Mouse (Mus musculus) heart, postnatal 25 days (tissue): Measurements from ENCODE around the gene Cptp. TPM values are rescaled to one million over a fixed set of nuclear protein-coding genes. Genes with fewer than 3 reads are reported as not detected.

ENCODE experiments used
- DNase-seq: peaks from one replicate; pipeline ENCODE4 v3.0.0; 2022; ENCODE audit warnings: low spot score
- intact Hi-C: fragments of 180-260 bp; cut with DNase I; formaldehyde crosslinking; loops from one replicate; pipeline ENCODE4 v1.15.1; 2025
- microRNA-seq: library from miRNA; unstranded; fragments of <30 nt; microRNA quantifications from one replicate; pipeline ENCODE4 v1.2.0, GENCODE M21; 2022
- total RNA-seq, 2 experiments: library from RNA; stranded (reverse); gene quantifications; 2 replicates each; pipeline ENCODE4 v1.2.3; 2021

The Cptp gene
- total RNA-seq, 2 experiments from 2014 or later, result 8.1 to 10.5 TPM

- intact Hi-C loops, result no loop called here
- DNase-seq, result no peak
Measured at GRCm38 (mm10) chr4:155823443-155823842, 45.8 kb downstream of the Cptp start.

- DNase-seq, result no peak
- intact Hi-C loops, result no loop called here
Measured at GRCm38 (mm10) chr4:155821025-155821424, 48.2 kb downstream of the Cptp start.

GRCm38 (mm10) chr4:155817533-155817932 lies 51.7 kb downstream of the Cptp start:
- no peak for DNase-seq
- intact Hi-C loops, result no loop called here

Small RNA genes within 50 kb of the gene (microRNA-seq; reads per million reads assigned to microRNA genes)
- not detected for gene Gm22991

Other genes with a start within 250 kb of the Cptp start
- 10 to 100 TPM; 29.2 to 30.3 TPM for gene Cdk11b, start 244.6 kb downstream of the Cptp start, total RNA-seq
- gene Gm10563, start 224.0 kb downstream of the Cptp start, total RNA-seq, result not detected
- gene Mmp23, start 216.1 kb downstream of the Cptp start, total RNA-seq, result 1 to 10 TPM; 8.5 to 8.6 TPM
- 10 to 100 TPM; 23.0 to 28.0 TPM for gene Mib2, start 200.2 kb downstream of the Cptp start, total RNA-seq
- 1 to 10 TPM; 1.2 TPM for gene Fndc10, start 175.1 kb downstream of the Cptp start, total RNA-seq
- gene Ssu72, start 164.6 kb downstream of the Cptp start, total RNA-seq, result 10 to 100 TPM; 41.8 to 44.6 TPM
- gene Tmem240, start 134.6 kb downstream of the Cptp start, total RNA-seq, result under 1 TPM; 0.60 to 0.87 TPM
- 10 to 100 TPM; 49.6 to 50.3 TPM for gene Atad3a, start 108.3 kb downstream of the Cptp start, total RNA-seq
- 1 to 10 TPM; 7.9 to 9.4 TPM for gene Vwa1, start 94.7 kb downstream of the Cptp start, total RNA-seq
- under 1 TPM; 0.75 to 0.84 TPM for gene Tmem88b, start 83.6 kb downstream of the Cptp start, total RNA-seq
- not detected for gene Ankrd65, start 79.0 kb downstream of the Cptp start, total RNA-seq
- 10 to 100 TPM; 75.0 to 78.0 TPM for gene Mrpl20, start 66.6 kb downstream of the Cptp start, total RNA-seq
- gene Ccnl2, start 57.0 kb downstream of the Cptp start, total RNA-seq, result 10 to 100 TPM; 35.6 to 37.8 TPM
- gene Aurkaip1, start 38.2 kb downstream of the Cptp start, total RNA-seq, result 100 to 1,000 TPM; 108 to 109 TPM
- 10 to 100 TPM; 30.5 to 33.0 TPM for gene Mxra8, start 29.8 kb downstream of the Cptp start, total RNA-seq
- 10 to 100 TPM; 43.3 to 44.3 TPM for gene Dvl1, start 22.0 kb downstream of the Cptp start, total RNA-seq
- under 1 TPM; 0.14 to 0.26 TPM for gene Tas1r3, start 6.1 kb downstream of the Cptp start, total RNA-seq
- 10 to 100 TPM; 15.9 to 17.5 TPM for gene Ints11, start 106 bp upstream of the Cptp start, total RNA-seq
- gene Pusl1, start 22.3 kb upstream of the Cptp start, total RNA-seq, result 10 to 100 TPM; 12.8 to 13.8 TPM
- gene Acap3, start 22.4 kb upstream of the Cptp start, total RNA-seq, result 10 to 100 TPM; 11.7 to 18.0 TPM
- gene Ube2j2, start 74.4 kb upstream of the Cptp start, total RNA-seq, result 10 to 100 TPM; 50.7 to 60.2 TPM
- 10 to 100 TPM; 13.3 to 14.6 TPM for gene C1qtnf12, start 92.9 kb upstream of the Cptp start, total RNA-seq
- 1 to 10 TPM; 2.4 to 2.7 TPM for gene B3galt6, start 123.2 kb upstream of the Cptp start, total RNA-seq
- 10 to 100 TPM; 77.3 to 81.8 TPM for gene Sdf4, start 123.4 kb upstream of the Cptp start, total RNA-seq
- under 1 TPM in 1 of 2 experiments, not detected in 1; 0.23 TPM for gene Tnfrsf4, start 144.4 kb upstream of the Cptp start, total RNA-seq
- under 1 TPM in 1 of 2 experiments, not detected in 1; 0.34 TPM for gene Tnfrsf18, start 156.7 kb upstream of the Cptp start, total RNA-seq
- not detected for gene Ttll10, start 190.0 kb upstream of the Cptp start, total RNA-seq
- 1 to 10 TPM; 3.3 to 3.6 TPM for gene 9430015G10Rik, start 240.5 kb upstream of the Cptp start, total RNA-seq